Mouse (Mus musculus): ENCODE results near the gene Chrm2. TPM values are rescaled to one million over a fixed set of nuclear protein-coding genes. Genes with fewer than 3 reads are reported as not detected.

Gene Chrm2
- 0.82 and 1.2 TPM in 2 replicates for polyA plus RNA-seq (2015; fragmentation: Nextera tagmentation; extraction: Ambion mirVana)

GRCm38 (mm10) chr6:36387612-36388400 lies at the start of gene Chrm2:
Gene Chrm2, plus strand, starts transcription at chr6:36388084.

MicroRNAs encoded within 50 kb of the gene (microRNA counts, 519-probe panel; counts per million panel counts)
- 296 counts per million, percentile 58 among the panel's probes with 10 or more counts for microRNA mmu-miR-490

Small RNAs within 50 kb of the gene (microRNA-seq; reads per million reads assigned to microRNA genes)
- 2.8 reads per million in 2 experiments for gene Mir490

Measured in skeletal muscle tissue, postnatal 0 days (tissue).